Mouse (Mus musculus) bone marrow, adult 2 months (tissue): ENCODE measurements around the gene Cd300ld3. TPM values are rescaled to one million over a fixed set of nuclear protein-coding genes. Genes with fewer than 3 reads are reported as not detected.

Experiments
- H3K27ac ChIP-seq: fragments of 200-500 bp; 2 replicates; pipeline ENCODE4 v1.5.1; 2012; ENCODE audit warnings: low read depth, mild to moderate bottlenecking, control low read depth, inconsistent platforms, low read length; ENCODE audit not compliant: control insufficient read depth, poor library complexity, insufficient read depth
- H3K4me1 ChIP-seq: fragments of 200-500 bp; 2 replicates; pipeline ENCODE4 v1.6.1; 2011; ENCODE audit warnings: low read length; ENCODE audit not compliant: control insufficient read depth, insufficient read depth
- H3K4me3 ChIP-seq: fragments of 200-500 bp; replicated peaks from 2 replicates; pipeline ENCODE3; 2011; ENCODE audit warnings: mild to moderate bottlenecking, low read depth, low read length, control low read depth; ENCODE audit not compliant: control insufficient read depth
- CTCF ChIP-seq: fragments of 200-500 bp; IDR thresholded peaks from 2 replicates; pipeline ENCODE4 v1.5.1; 2011; ENCODE audit warnings: low read length, control low read depth; ENCODE audit not compliant: control insufficient read depth, insufficient read depth
- POLR2A ChIP-seq: fragments of 200-500 bp; IDR thresholded peaks from 2 replicates; pipeline ENCODE4 v1.6.1; 2011; ENCODE audit warnings: low read depth, mild to moderate bottlenecking, control low read depth, low read length, borderline replicate concordance; ENCODE audit not compliant: control insufficient read depth
- WGBS: fragments of 180-500 bp; shearing (Covaris S2); methylation state at CpG from one replicate; pipeline ENCODE4 v1.1.7; 2018; 5-methylcytosine and 5-hydroxymethylcytosine counted together
- polyA plus RNA-seq: library from polyadenylated mRNA; stranded (reverse); fragments of >200 nt; gene quantifications from 2 replicates; pipeline ENCODE4 v1.2.4, GENCODE M21; 2011; ENCODE audit warnings: low replicate concordance; ENCODE audit not compliant: missing spikeins, insufficient read depth, insufficient read length

The Cd300ld3 gene
- polyA plus RNA-seq, 1 experiment: 1.8 TPM

DNA sequence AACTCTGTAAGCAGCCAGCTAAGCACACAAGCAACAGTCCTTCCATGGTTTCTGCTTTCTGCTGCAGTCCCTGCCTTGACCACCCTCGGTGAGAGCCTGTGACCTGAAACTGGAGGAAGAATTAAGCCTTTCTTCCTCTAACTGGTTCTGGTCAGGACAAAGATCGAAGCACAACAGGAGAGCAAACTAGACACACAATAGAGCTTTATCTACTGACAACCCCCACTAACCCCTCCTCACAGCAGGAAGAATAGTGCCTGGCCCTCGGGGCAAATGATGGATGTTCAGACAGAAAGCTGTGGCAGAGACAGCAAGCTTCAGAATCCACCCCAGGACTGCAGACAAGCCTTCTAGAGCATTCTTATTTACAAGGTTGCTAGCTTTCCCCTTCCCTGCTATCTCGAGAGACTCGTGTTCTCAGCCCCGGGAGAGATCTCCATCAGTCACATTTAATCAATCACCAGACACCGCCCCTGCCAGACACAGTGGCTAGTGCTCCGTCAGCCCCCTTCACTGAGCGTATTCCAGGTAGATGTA is 22.9 kb upstream of the Cd300ld3 start:
- no peaks in the 10 kb centered on the region for H3K4me1 ChIP-seq
- no peak for TF ChIP-seq CTCF
- TF ChIP-seq POLR2A: no peak
- no peak overlapping the region for H3K4me3 ChIP-seq
- no peak overlapping the region for H3K27ac ChIP-seq
- 31% methylated on average over 9 of the region's 9 CpGs for WGBS

DNA sequence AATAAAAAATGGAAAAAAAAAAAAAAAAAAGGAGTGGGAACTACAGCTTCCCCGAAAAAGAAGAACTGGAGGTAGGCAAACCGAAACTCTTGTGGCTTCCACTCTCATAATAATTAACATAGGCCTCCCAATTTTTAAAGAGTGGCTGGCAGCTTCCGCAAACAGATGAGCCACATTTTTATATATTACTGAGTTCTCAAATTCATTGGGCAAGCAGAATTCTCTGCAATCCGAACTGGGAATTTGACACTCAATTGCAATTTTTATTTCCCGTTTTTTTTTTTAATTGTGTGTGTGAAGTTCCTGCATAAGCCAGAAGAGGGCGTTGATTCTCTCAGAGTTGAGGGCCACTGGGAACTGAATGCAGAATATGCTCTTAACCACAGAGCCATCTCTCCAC is 18.6 kb upstream of the Cd300ld3 start:
- H3K27ac ChIP-seq: no peak overlapping the region
- 11% methylated on average over 6 of the region's 6 CpGs for WGBS
- no peak overlapping the region for H3K4me3 ChIP-seq
- H3K4me1 ChIP-seq: peaks cover 1% of the 10 kb centered on the region
- TF ChIP-seq CTCF (no peak), POLR2A (no peak)

- 2% methylated on average over 5 of the region's 5 CpGs for WGBS
- TF ChIP-seq CTCF (no peak), POLR2A (no peak)
- peaks cover 1% of the 10 kb centered on the region for H3K4me1 ChIP-seq
- H3K4me3 ChIP-seq: no peak within 1 kb of the TSS
- H3K27ac ChIP-seq: no peak within 1 kb of the TSS
Observed at GRCm38 (mm10) chr11:115062077-115062476, 13.9 kb upstream of the Cd300ld3 start, which contains the start of gene Cd300e. TSS of gene Cd300e (minus strand) at chr11:115062177.

GRCm38 (mm10) chr11:115059797-115060196 is 11.6 kb upstream of the Cd300ld3 start:
- Histone ChIP-seq H3K4me1 (peaks cover 1% of the 10 kb centered on the region), H3K4me3 (no peak overlapping the region), H3K27ac (no peak overlapping the region)
- TF ChIP-seq POLR2A (no peak), CTCF (no peak)
- WGBS: 31% methylated on average over 2 of the region's 2 CpGs

DNA sequence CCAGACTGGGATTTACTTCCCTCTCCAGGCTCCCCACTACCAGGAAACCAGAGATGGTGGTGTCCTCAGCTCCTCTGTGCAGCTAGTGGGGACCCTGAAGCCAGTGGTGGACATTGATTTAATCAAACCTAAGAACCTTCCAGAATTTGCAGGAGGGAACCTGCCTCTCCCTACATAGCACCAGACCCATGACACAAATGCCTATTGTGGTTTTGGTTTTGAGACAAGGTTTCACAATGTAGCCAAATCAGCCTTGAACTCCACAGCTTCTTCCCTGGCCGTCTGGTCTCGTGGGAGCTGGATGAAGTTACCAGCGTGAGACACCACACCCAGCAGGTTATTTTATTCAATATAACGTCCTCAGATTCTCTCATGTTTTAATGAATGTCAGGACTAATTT is 10.5 kb upstream of the Cd300ld3 start:
- peaks cover 1% of the 10 kb centered on the region for H3K4me1 ChIP-seq
- WGBS: 48% methylated on average over 4 of the region's 4 CpGs
- no peak for TF ChIP-seq CTCF
- TF ChIP-seq POLR2A: no peak
- H3K27ac ChIP-seq: no peak overlapping the region
- no peak overlapping the region for H3K4me3 ChIP-seq

DNA sequence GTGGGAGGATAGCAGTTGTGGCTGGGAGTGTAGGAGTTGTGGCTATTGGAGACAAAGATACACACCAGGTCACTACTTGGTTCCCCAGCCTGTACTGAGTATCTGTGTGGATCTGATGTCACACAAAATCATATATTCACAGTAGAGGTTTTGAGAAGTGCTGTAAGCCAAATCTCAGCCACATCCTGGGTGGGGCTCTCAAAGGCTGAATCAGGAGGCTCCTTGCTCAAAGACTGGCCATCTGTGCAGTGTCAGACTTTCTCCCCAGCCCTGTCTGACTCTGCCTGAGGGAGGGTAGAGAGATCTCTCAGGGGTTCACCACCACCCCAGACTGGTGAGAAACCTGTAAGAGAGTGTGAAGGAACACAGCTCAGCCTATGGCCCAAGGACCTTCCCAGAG is 6.3 kb upstream of the Cd300ld3 start:
- Histone ChIP-seq H3K4me1 (no peaks in the 10 kb centered on the region; the same call in 1 of the 2 replicates), H3K27ac (no peak overlapping the region), H3K4me3 (no peak overlapping the region)
- no peak for TF ChIP-seq CTCF
- no peak for TF ChIP-seq POLR2A

DNA sequence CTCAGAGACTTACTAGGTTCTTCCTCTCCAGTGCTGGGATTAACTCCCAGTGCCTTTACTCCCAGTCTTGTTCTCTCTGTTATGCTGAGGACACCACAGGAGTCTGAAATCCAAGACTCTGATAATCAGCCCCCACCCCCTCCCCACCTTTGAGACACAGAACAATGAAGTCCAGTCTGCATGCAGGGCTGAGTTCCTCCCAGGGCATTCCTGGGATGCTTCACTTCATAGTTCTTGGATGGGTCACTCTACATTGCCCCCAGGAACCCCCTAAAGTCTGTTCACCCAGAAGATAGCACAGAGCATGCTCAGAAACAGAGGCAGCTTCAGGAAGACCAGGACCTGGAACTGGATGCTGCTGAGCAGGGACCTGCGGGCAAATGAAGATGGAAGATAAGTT is 4.8 kb upstream of the Cd300ld3 start:
- Histone ChIP-seq H3K4me3 (no peak overlapping the region), H3K27ac (no peak overlapping the region), H3K4me1 (peaks cover 1% of the 10 kb centered on the region; the same call in 1 of the 2 replicates)
- 84% methylated on average over 1 of the region's 1 CpGs for WGBS
- TF ChIP-seq CTCF (no peak), POLR2A (no peak)

GRCm38 (mm10) chr11:115052206-115052605 is 4.0 kb upstream of the Cd300ld3 start:
- peaks cover 1% of the 10 kb centered on the region; the same call in 1 of the 2 replicates for H3K4me1 ChIP-seq
- WGBS: 4% methylated on average over 9 of the region's 9 CpGs
- no peak overlapping the region for H3K27ac ChIP-seq
- TF ChIP-seq CTCF (no peak), POLR2A (no peak)
- no peak overlapping the region for H3K4me3 ChIP-seq
